Mouse (Mus musculus) cortical plate, adult 2 months (tissue): Measurements from ENCODE around the gene Togaram2.

ENCODE experiments used
- CTCF ChIP-seq: fragments of 200-500 bp; IDR thresholded peaks from 2 replicates; pipeline ENCODE4 v1.5.1; 2011; ENCODE audit warnings: mild to moderate bottlenecking, control low read depth, low read length; ENCODE audit not compliant: insufficient read depth; ENCODE audit errors: extremely low read depth
- POLR2A ChIP-seq: fragments of 200-500 bp; IDR thresholded peaks from 2 replicates; pipeline ENCODE4 v1.6.1; 2011; ENCODE audit warnings: mild to moderate bottlenecking, low read length, control low read depth; ENCODE audit not compliant: insufficient read depth; ENCODE audit errors: extremely low read depth

DNA sequence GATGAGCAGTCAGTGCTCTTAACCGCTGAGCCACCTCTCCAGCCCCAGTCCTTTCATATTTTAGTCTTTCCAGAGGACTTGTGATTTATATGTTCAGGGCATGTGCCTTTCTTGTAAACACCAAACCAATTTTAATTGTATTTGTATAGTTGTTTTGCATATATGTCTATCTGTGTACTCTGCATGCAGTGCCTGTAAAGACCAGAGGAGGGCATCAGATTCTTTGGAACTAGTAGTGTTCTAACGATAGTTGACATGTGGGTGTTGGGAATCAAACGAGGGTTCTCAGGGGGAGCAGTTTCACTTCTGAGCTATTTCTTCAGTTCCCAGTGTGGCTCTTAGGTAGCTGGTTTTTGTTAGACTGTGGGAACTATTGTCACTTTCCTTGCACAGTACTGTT lies 30.9 kb upstream of the Togaram2 start:
- TF ChIP-seq POLR2A = no peak
- TF ChIP-seq CTCF = no peak
